Mouse (Mus musculus): Measurements from ENCODE around the gene Apoh.
A peak's percentile ranks its signal among the peaks of the same experiment; 100 is the strongest.

Apoh gene

GRCm38 (mm10) chr11:108342781-108343768 is at the start of gene Apoh:
Apoh (plus strand) TSS chr11:108343354.
- peak; percentile 26; the same call in 1 of the 2 replicates for ATAC-seq (ENCODE audit: insufficient number of reproducible peaks, low FRiP score, low TSS enrichment)

- ATAC-seq (ENCODE audit: insufficient number of reproducible peaks, low FRiP score, low TSS enrichment) = no peak
These were observed 49.3 kb upstream of the Apoh start for GRCm38 (mm10) chr11:108293843-108294242.

GRCm38 (mm10) chr11:108294305-108294813 is 48.8 kb upstream of the Apoh start:
- no peak for ATAC-seq (ENCODE audit: insufficient number of reproducible peaks, low FRiP score, low TSS enrichment)

- no peak for ATAC-seq (ENCODE audit: insufficient number of reproducible peaks, low FRiP score, low TSS enrichment)
These were observed 47.8 kb upstream of the Apoh start for GRCm38 (mm10) chr11:108295373-108295772.

GRCm38 (mm10) chr11:108297956-108298355 is 45.2 kb upstream of the Apoh start:
- ATAC-seq (ENCODE audit: insufficient number of reproducible peaks, low FRiP score, low TSS enrichment) = no peak

- no peak for ATAC-seq (ENCODE audit: insufficient number of reproducible peaks, low FRiP score, low TSS enrichment)
These were observed 43.2 kb upstream of the Apoh start for GRCm38 (mm10) chr11:108299913-108300312.

GRCm38 (mm10) chr11:108300443-108300842 is 42.7 kb upstream of the Apoh start:
- no peak for ATAC-seq (ENCODE audit: insufficient number of reproducible peaks, low FRiP score, low TSS enrichment)

GRCm38 (mm10) chr11:108301036-108301435 is 42.1 kb upstream of the Apoh start:
- ATAC-seq (ENCODE audit: insufficient number of reproducible peaks, low FRiP score, low TSS enrichment) = no peak

- no peak for ATAC-seq (ENCODE audit: insufficient number of reproducible peaks, low FRiP score, low TSS enrichment)
These were observed 41.2 kb upstream of the Apoh start for GRCm38 (mm10) chr11:108301796-108302490.

- no peak for ATAC-seq (ENCODE audit: insufficient number of reproducible peaks, low FRiP score, low TSS enrichment)
These were observed 39.4 kb upstream of the Apoh start for GRCm38 (mm10) chr11:108303787-108304186.

GRCm38 (mm10) chr11:108307258-108307657 is 35.9 kb upstream of the Apoh start:
- ATAC-seq (ENCODE audit: insufficient number of reproducible peaks, low FRiP score, low TSS enrichment) = no peak

GRCm38 (mm10) chr11:108308253-108308652 is 34.9 kb upstream of the Apoh start:
- no peak for ATAC-seq (ENCODE audit: insufficient number of reproducible peaks, low FRiP score, low TSS enrichment)

- ATAC-seq (ENCODE audit: insufficient number of reproducible peaks, low FRiP score, low TSS enrichment) = no peak
These were observed 33.4 kb upstream of the Apoh start for GRCm38 (mm10) chr11:108309791-108310190.

- ATAC-seq (ENCODE audit: insufficient number of reproducible peaks, low FRiP score, low TSS enrichment) = no peak
These were observed 31.2 kb upstream of the Apoh start for GRCm38 (mm10) chr11:108311912-108312311.

GRCm38 (mm10) chr11:108312516-108312915 is 30.6 kb upstream of the Apoh start:
- ATAC-seq (ENCODE audit: insufficient number of reproducible peaks, low FRiP score, low TSS enrichment) = no peak

GRCm38 (mm10) chr11:108315736-108316135 is 27.4 kb upstream of the Apoh start:
- no peak for ATAC-seq (ENCODE audit: insufficient number of reproducible peaks, low FRiP score, low TSS enrichment)

GRCm38 (mm10) chr11:108317878-108318277 is 25.3 kb upstream of the Apoh start:
- no peak for ATAC-seq (ENCODE audit: insufficient number of reproducible peaks, low FRiP score, low TSS enrichment)

GRCm38 (mm10) chr11:108319162-108319561 is 24.0 kb upstream of the Apoh start:
- ATAC-seq (ENCODE audit: insufficient number of reproducible peaks, low FRiP score, low TSS enrichment) = no peak

- ATAC-seq (ENCODE audit: insufficient number of reproducible peaks, low FRiP score, low TSS enrichment) = no peak
These were observed 22.6 kb upstream of the Apoh start for GRCm38 (mm10) chr11:108320561-108320960.

- ATAC-seq (ENCODE audit: insufficient number of reproducible peaks, low FRiP score, low TSS enrichment) = no peak
These were observed 21.0 kb upstream of the Apoh start for GRCm38 (mm10) chr11:108322156-108322555.

GRCm38 (mm10) chr11:108325943-108326342 is 17.2 kb upstream of the Apoh start:
- no peak for ATAC-seq (ENCODE audit: insufficient number of reproducible peaks, low FRiP score, low TSS enrichment)

All from cerebellum, adult (tissue).